Comparison of ENCODE assay signal across 35 mouse cellular contexts in the genomic region with DNA sequence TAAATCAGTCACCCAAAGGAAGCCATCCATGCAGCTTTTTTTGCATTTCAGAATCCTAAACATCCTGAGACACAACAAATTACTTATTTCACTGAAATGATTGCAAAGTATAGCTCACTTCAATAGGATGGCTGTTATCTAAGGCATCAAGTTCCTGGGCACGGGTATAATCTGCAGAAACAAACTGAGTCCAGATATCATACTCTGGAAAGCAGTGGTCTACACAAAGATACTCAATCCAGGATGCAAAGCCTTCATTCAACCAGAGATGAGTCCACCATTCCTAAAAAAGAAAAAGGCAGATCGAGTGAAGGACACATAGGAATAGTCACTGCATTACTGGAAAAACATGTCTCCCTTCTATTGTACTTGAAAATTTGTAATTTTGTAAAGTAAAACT.
"Had no signal": no experiment of that assay in that cellular context is flagged by ENCODE, and none has a peak within 500 bp of the region (broad histone marks: within the 10 kb centered on the region; RNA-seq: fewer than 3 reads in every experiment).

No protein-coding gene starts in this region.

- H3K27ac ChIP-seq: heart, embryonic 10.5 days; heart, embryonic 13.5 days; heart, embryonic 15.5 days; hindbrain, embryonic 10.5 days; hindbrain, embryonic 12.5 days; hindbrain, embryonic 13.5 days; hindbrain, embryonic 14.5 days; hindbrain, embryonic 15.5 days; hindbrain, postnatal 0 days; intestine, embryonic 15.5 days; kidney, embryonic 15.5 days; kidney, postnatal 0 days; layer of hippocampus, adult 2 months; left cerebral cortex, adult 2 months had no signal

- H3K9ac ChIP-seq: heart, embryonic 12.5 days; heart, embryonic 13.5 days; heart, embryonic 15.5 days; hindbrain, embryonic 12.5 days; hindbrain, embryonic 13.5 days; hindbrain, embryonic 14.5 days; hindbrain, embryonic 15.5 days; intestine, embryonic 15.5 days; kidney, embryonic 15.5 days had no signal

- DNase-seq: heart, postnatal 10 days; heart, postnatal 14 days; heart, postnatal 36 days; heart, postnatal 4 days; kidney, adult 11 months; kidney, adult 18-20 months; kidney, adult 2 months; kidney, adult 8-10 months; kidney, adult 9 months; kidney, postnatal 10 days; kidney, postnatal 14 days; kidney, postnatal 25 days; kidney, postnatal 36 days; kidney, postnatal 4 days; layer of hippocampus, adult 9-11 months; layer of hippocampus, postnatal 36 days had no signal

- H3K4me3 ChIP-seq: heart, embryonic 10.5 days; heart, embryonic 12.5 days; heart, embryonic 13.5 days; heart, embryonic 15.5 days; hindbrain, embryonic 10.5 days; hindbrain, embryonic 12.5 days; hindbrain, embryonic 13.5 days; hindbrain, embryonic 15.5 days; intestine, embryonic 15.5 days; kidney, embryonic 15.5 days; layer of hippocampus, adult 2 months; left cerebral cortex, adult 2 months had no signal

- H3K4me2 ChIP-seq: heart, embryonic 11.5 days; heart, embryonic 12.5 days; heart, embryonic 13.5 days; heart, embryonic 15.5 days; hindbrain, embryonic 12.5 days; hindbrain, embryonic 13.5 days; hindbrain, embryonic 14.5 days; hindbrain, embryonic 15.5 days; intestine, embryonic 15.5 days; kidney, embryonic 15.5 days had no signal

- ATAC-seq: hindbrain, embryonic 16.5 days; hindbrain, postnatal 0 days; inflammation-experienced regulatory T-cells, adult 6 months; intestine, embryonic 15.5 days; intestine, embryonic 16.5 days had no signal

- H3K4me1 ChIP-seq: heart, embryonic 10.5 days; heart, embryonic 12.5 days; heart, embryonic 13.5 days; heart, embryonic 15.5 days; hindbrain, embryonic 10.5 days; hindbrain, embryonic 12.5 days; hindbrain, embryonic 13.5 days; hindbrain, embryonic 15.5 days; intestine, embryonic 15.5 days; kidney, embryonic 15.5 days had no signal

- H3K27me3 ChIP-seq: heart, embryonic 12.5 days; heart, embryonic 13.5 days; heart, embryonic 15.5 days; hindbrain, embryonic 12.5 days; hindbrain, embryonic 13.5 days; hindbrain, embryonic 15.5 days; intestine, embryonic 15.5 days; kidney, embryonic 15.5 days had no signal

- H3K9me3 ChIP-seq: heart, embryonic 10.5 days; heart, embryonic 12.5 days; heart, embryonic 13.5 days; heart, embryonic 15.5 days; hindbrain, embryonic 10.5 days; hindbrain, embryonic 12.5 days; hindbrain, embryonic 13.5 days; hindbrain, embryonic 15.5 days; intestine, embryonic 15.5 days; kidney, embryonic 15.5 days had no signal
